ENCODE assay signal across 10 mouse cellular contexts in genomic region chr14:119025889-119026288, GRCm38 (mm10).
DNase-seq lines count a peak whose midpoint lies in the region; ATAC-seq lines count a peak whose summit lies in the region.
"Had no signal": no experiment of that assay in that cellular context is flagged by ENCODE, and none has a peak within 500 bp of the region (broad histone marks: within the 10 kb centered on the region; RNA-seq: fewer than 3 reads in every experiment).

No protein-coding gene starts in this region.

- H3K9ac ChIP-seq in hindbrain, embryonic 11.5 days (ENCODE audit: low read depth, low read length): no peak overlapping the region

- no peak for ATAC-seq in hindbrain, embryonic 11.5 days (ENCODE audit: low FRiP score)
- ATAC-seq: forebrain, embryonic 14.5 days had no signal

- H3K4me2 ChIP-seq in hindbrain, embryonic 11.5 days (replicated peaks; ENCODE audit: low read depth, low read length): no peak overlapping the region

- no peaks in the 10 kb centered on the region for H3K9me3 ChIP-seq in hindbrain, embryonic 11.5 days (ENCODE audit: control insufficient read depth, low read length)
- H3K9me3 ChIP-seq in hindbrain, embryonic 10.5 days: no peaks in the 10 kb centered on the region
- H3K9me3 ChIP-seq: megakaryocyte, embryonic 14.5 days had no signal

- H3K27ac ChIP-seq in hindbrain, embryonic 11.5 days (ENCODE audit: low read depth, low read length): no peak overlapping the region
- H3K27ac ChIP-seq in hindbrain, embryonic 10.5 days: no peak overlapping the region

- no peaks in the 10 kb centered on the region for H3K4me1 ChIP-seq in hindbrain, embryonic 11.5 days (replicated peaks; ENCODE audit: control insufficient read depth, insufficient read depth, low read length)
- no peaks in the 10 kb centered on the region for H3K4me1 ChIP-seq in hindbrain, embryonic 10.5 days (replicated peaks)
- H3K4me1 ChIP-seq: megakaryocyte, embryonic 14.5 days had no signal

- no peaks in the 10 kb centered on the region for H3K36me3 ChIP-seq in hindbrain, embryonic 11.5 days (ENCODE audit: control insufficient read depth, insufficient read depth, low read length)
- peaks cover 36% of the 10 kb centered on the region for H3K36me3 ChIP-seq in hindbrain, embryonic 10.5 days

- no peak overlapping the region for H3K4me3 ChIP-seq in hindbrain, embryonic 11.5 days (ENCODE audit: low read depth, low read length)
- H3K4me3 ChIP-seq in hindbrain, embryonic 10.5 days: no peak overlapping the region
- H3K4me3 ChIP-seq: megakaryocyte, embryonic 14.5 days had no signal

- DNase-seq in hindbrain, embryonic 11.5 days (ENCODE audit: low spot score): peak; percentile 56
- DNase-seq in hindbrain, embryonic 10.5 days (ENCODE audit: low spot score): no peak
- DNase-seq in right cerebral cortex, postnatal 4 days: peak; percentile 40
- DNase-seq in right cerebral cortex, postnatal 10 days (ENCODE audit: low spot score in 2 of 2): no peak
- peak; percentile 36 for DNase-seq in embryo, embryonic 11 days
- peak; percentile 30 to 40 for DNase-seq in thymus, postnatal 36 days
- no peak for DNase-seq in spleen, postnatal 36 days (ENCODE audit: low spot score in 2 of 2)
- DNase-seq in right cerebral cortex, postnatal 25 days: no peak

- H3K27me3 ChIP-seq in hindbrain, embryonic 11.5 days (ENCODE audit: control insufficient read depth, insufficient read depth, low read length): no peaks in the 10 kb centered on the region
- H3K27me3 ChIP-seq in hindbrain, embryonic 10.5 days (ENCODE audit: insufficient read depth, poor library complexity, severe bottlenecking): no peaks in the 10 kb centered on the region
- H3K27me3 ChIP-seq: megakaryocyte, embryonic 14.5 days had no signal

- WGBS in hindbrain, embryonic 11.5 days: 77% methylated on average over 5 of the region's 5 CpGs
- 71% methylated on average over 5 of the region's 5 CpGs for WGBS in hindbrain, embryonic 10.5 days

Comparison
In these comparisons a context has a peak if more than half of its experiments do, and no peak if none do; other contexts are left out.
1. DNase-seq: peak in hindbrain, embryonic 11.5 days (single experiment), right cerebral cortex, postnatal 4 days (single experiment), embryo, embryonic 11 days (single experiment) and thymus, postnatal 36 days (2 of 2); none in hindbrain, embryonic 10.5 days (single experiment), right cerebral cortex, postnatal 10 days (0 of 2), spleen, postnatal 36 days (0 of 2) and right cerebral cortex, postnatal 25 days (single experiment).